Mouse (Mus musculus): ENCODE results near the gene Pradc1. TPM values are rescaled to one million over a fixed set of nuclear protein-coding genes. Genes with fewer than 3 reads are reported as not detected.

Gene Pradc1
- 16.7 and 22.8 TPM in 2 replicates for polyA plus RNA-seq (2012; rRNA removed)

GRCm38 (mm10) chr6:85451664-85452410 lies at the start of gene Pradc1:
TSS of gene Pradc1 (minus strand) at chr6:85451970.
- no peak for TF ChIP-seq CTCF (IDR thresholded peaks at IDR 0.05; ENCODE audit: borderline replicate concordance, extremely low read depth, insufficient read depth, insufficient read length)
- peak; percentile 89; the same call in 1 of the 2 replicates for TF ChIP-seq POLR2A (IDR thresholded peaks at IDR 0.05; ENCODE audit: borderline replicate concordance, extremely low read depth, insufficient read depth, insufficient read length, poor library complexity, severe bottlenecking)
- peak; percentile 100 for DNase-seq (ENCODE audit: low read depth)

- no peak for DNase-seq (ENCODE audit: low read depth)
- no peak for TF ChIP-seq POLR2A (IDR thresholded peaks at IDR 0.05; ENCODE audit: borderline replicate concordance, extremely low read depth, insufficient read depth, insufficient read length, poor library complexity, severe bottlenecking)
- no peak for TF ChIP-seq CTCF (IDR thresholded peaks at IDR 0.05; ENCODE audit: borderline replicate concordance, extremely low read depth, insufficient read depth, insufficient read length)
These were observed 48.6 kb upstream of the Pradc1 start for GRCm38 (mm10) chr6:85500416-85500815.

DNA sequence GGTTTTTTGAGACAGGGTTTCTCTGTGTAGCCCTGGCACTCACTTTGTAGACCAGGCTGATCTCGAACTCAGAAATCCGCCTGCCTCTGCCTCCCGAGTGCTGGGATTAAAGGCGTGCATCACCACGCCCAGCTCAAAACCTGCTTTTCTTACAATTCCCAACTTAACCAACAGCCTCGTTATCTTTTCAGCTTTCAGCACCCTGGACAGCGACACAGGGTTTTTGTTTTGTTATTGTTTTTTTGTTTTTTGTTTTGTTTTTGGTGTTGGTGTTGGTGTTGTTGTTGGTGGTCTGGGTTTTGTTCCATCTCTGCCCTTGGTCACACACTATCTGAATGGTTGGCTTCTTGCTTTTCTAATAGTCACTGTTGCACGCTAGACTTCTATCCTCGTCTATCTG lies 46.4 kb upstream of the Pradc1 start:
- no peak for DNase-seq (ENCODE audit: low read depth)
- TF ChIP-seq CTCF (IDR thresholded peaks at IDR 0.05; ENCODE audit: borderline replicate concordance, extremely low read depth, insufficient read depth, insufficient read length) (no peak), POLR2A (IDR thresholded peaks at IDR 0.05; ENCODE audit: borderline replicate concordance, extremely low read depth, insufficient read depth, insufficient read length, poor library complexity, severe bottlenecking) (no peak)

DNA sequence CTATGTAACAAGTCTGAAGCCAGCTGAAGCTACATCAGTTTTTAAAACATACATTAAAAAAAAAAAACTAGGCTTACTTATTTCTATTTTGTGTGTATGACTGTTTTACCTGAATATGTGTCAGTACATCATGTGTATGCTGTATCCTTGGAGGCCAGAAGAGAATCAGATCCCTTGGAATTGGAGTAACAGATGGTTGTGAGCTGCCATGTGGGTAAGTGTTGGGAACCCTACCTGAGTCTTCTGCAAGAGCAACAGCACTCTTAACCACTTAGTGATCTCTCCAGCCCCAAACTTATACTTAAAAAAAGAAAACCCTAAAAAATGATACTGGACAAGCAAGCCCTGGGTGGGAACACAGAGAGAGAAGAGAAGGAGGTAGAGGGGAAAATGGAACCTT lies 45.2 kb upstream of the Pradc1 start:
- no peak for DNase-seq (ENCODE audit: low read depth)
- TF ChIP-seq POLR2A (IDR thresholded peaks at IDR 0.05; ENCODE audit: borderline replicate concordance, extremely low read depth, insufficient read depth, insufficient read length, poor library complexity, severe bottlenecking), result no peak
- no peak for TF ChIP-seq CTCF (IDR thresholded peaks at IDR 0.05; ENCODE audit: borderline replicate concordance, extremely low read depth, insufficient read depth, insufficient read length)

DNA sequence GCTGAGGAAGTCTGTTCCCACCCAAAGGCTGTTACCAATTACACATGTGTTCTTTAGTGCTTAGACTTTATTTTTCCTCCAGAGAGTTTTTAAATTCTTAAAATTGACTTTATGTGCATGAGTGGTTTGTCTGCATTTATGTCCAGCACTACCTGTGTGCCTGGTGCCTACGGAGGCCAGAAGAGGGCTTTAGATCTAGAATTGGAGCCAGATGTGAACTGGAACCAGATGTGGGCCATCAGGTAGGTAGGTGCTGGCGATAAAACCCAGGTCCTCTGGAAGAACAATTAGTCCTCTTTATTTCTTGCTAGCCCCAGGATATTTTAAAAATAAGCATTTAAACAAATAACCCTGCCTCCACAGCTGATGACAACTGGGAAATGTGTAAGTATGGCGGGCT lies 39.8 kb upstream of the Pradc1 start:
- no peak for TF ChIP-seq CTCF (IDR thresholded peaks at IDR 0.05; ENCODE audit: borderline replicate concordance, extremely low read depth, insufficient read depth, insufficient read length)
- no peak for TF ChIP-seq POLR2A (IDR thresholded peaks at IDR 0.05; ENCODE audit: borderline replicate concordance, extremely low read depth, insufficient read depth, insufficient read length, poor library complexity, severe bottlenecking)
- no peak for DNase-seq (ENCODE audit: low read depth)

GRCm38 (mm10) chr6:85490252-85490651 lies 38.5 kb upstream of the Pradc1 start:
- no peak for TF ChIP-seq POLR2A (IDR thresholded peaks at IDR 0.05; ENCODE audit: borderline replicate concordance, extremely low read depth, insufficient read depth, insufficient read length, poor library complexity, severe bottlenecking)
- no peak for TF ChIP-seq CTCF (IDR thresholded peaks at IDR 0.05; ENCODE audit: borderline replicate concordance, extremely low read depth, insufficient read depth, insufficient read length)
- DNase-seq (ENCODE audit: low read depth), result no peak

DNA sequence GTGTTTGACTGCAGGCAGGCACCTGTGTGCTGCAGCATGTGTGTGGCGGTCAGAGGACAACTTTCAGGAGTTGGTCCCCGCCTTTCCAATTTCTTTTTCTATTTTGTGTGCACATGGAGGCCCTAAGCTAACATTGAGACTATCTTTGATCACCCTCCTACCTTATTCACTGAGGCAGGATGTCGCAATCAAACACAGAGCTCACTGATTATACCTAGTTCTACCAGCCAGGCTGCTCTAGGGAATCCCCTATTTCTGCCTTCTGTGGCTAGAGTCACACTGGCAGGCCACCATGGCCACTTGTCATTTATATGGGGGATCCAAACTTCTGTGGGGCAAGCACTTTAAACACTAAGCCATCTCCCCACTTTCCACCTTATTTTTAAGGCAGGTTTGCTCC lies 37.9 kb upstream of the Pradc1 start:
- no peak for TF ChIP-seq POLR2A (IDR thresholded peaks at IDR 0.05; ENCODE audit: borderline replicate concordance, extremely low read depth, insufficient read depth, insufficient read length, poor library complexity, severe bottlenecking)
- TF ChIP-seq CTCF (IDR thresholded peaks at IDR 0.05; ENCODE audit: borderline replicate concordance, extremely low read depth, insufficient read depth, insufficient read length), result no peak
- no peak for DNase-seq (ENCODE audit: low read depth)

- TF ChIP-seq POLR2A (IDR thresholded peaks at IDR 0.05; ENCODE audit: borderline replicate concordance, extremely low read depth, insufficient read depth, insufficient read length, poor library complexity, severe bottlenecking) (no peak), CTCF (IDR thresholded peaks at IDR 0.05; ENCODE audit: borderline replicate concordance, extremely low read depth, insufficient read depth, insufficient read length) (no peak)
- no peak for DNase-seq (ENCODE audit: low read depth)
These were observed 36.7 kb upstream of the Pradc1 start for GRCm38 (mm10) chr6:85488510-85488909.

- DNase-seq (ENCODE audit: low read depth), result no peak
- TF ChIP-seq CTCF (IDR thresholded peaks at IDR 0.05; ENCODE audit: borderline replicate concordance, extremely low read depth, insufficient read depth, insufficient read length) (no peak), POLR2A (IDR thresholded peaks at IDR 0.05; ENCODE audit: borderline replicate concordance, extremely low read depth, insufficient read depth, insufficient read length, poor library complexity, severe bottlenecking) (no peak)
These were observed 34.0 kb upstream of the Pradc1 start for GRCm38 (mm10) chr6:85485738-85486137.

DNA sequence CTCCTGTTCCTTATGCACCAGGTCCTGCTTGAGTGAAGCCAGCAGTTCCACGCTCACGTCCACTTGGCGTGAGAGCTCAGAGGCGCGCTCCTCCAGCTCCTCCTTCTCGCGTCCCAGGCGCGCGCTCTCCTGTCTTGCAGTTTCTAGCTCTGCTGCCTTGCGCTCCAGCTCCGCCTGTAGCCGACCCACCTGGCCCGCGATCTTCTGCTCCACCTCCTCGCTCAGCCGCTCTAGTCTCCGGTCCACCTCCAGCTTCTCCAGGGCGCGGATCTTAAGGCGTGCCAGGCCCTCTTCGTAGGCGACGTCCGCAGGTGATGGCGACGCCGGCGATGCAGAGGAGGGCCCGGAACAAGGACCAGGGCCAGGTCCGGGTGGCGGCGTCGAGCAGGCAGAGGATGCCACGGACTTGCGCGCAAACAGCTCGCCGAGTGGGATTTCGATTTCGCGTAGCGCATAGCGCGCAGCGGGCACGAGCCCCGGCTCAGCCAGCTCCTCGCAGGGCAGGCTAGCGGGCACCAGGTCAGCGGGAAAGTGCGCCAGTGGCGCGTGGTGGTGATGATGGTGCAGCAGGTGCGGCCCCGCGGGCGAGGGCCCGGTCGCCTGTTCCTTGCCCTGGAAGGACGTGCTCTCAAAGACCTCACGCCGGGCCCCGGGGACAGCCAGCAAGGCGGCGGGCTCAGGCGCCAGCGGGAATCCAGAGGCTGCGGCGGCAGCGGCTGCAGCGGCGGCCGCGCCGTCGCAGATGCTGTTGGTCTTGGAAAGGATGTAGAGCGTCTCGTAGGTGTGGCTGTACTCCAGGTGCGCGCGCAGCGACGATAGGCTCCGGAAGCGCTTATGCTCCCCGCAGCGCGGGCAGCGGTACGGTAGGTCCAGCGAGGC lies 32.3 kb upstream of the Pradc1 start:
- peak; percentile 45 for DNase-seq (ENCODE audit: low read depth)
- TF ChIP-seq CTCF (IDR thresholded peaks at IDR 0.05; ENCODE audit: borderline replicate concordance, extremely low read depth, insufficient read depth, insufficient read length) (no peak), POLR2A (IDR thresholded peaks at IDR 0.05; ENCODE audit: borderline replicate concordance, extremely low read depth, insufficient read depth, insufficient read length, poor library complexity, severe bottlenecking) (no peak)

DNA sequence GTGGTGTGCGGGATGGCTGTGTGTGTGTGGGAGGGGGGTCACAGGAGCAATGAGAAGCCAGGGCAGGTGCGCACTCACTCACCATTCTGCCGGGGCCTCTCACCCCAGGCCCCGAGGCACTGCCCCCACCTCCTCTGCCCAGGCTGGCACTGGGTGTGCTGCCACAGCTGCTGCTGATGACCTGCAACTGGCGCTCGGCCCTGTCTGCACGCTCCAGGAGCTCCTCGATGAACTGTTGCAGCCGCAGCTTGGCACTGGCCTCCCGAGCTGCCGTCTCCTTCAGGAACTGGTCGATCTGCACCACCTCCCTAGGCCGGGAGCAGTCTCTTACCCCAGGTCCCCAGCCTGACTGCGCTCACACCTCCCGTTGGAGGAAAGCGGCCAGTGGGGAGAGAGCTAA lies 28.9 kb upstream of the Pradc1 start:
- no peak for DNase-seq (ENCODE audit: low read depth)
- TF ChIP-seq CTCF (IDR thresholded peaks at IDR 0.05; ENCODE audit: borderline replicate concordance, extremely low read depth, insufficient read depth, insufficient read length) (no peak), POLR2A (IDR thresholded peaks at IDR 0.05; ENCODE audit: borderline replicate concordance, extremely low read depth, insufficient read depth, insufficient read length, poor library complexity, severe bottlenecking) (no peak)
